8 mouse cellular contexts compared by ENCODE assay signal in the genomic region with DNA sequence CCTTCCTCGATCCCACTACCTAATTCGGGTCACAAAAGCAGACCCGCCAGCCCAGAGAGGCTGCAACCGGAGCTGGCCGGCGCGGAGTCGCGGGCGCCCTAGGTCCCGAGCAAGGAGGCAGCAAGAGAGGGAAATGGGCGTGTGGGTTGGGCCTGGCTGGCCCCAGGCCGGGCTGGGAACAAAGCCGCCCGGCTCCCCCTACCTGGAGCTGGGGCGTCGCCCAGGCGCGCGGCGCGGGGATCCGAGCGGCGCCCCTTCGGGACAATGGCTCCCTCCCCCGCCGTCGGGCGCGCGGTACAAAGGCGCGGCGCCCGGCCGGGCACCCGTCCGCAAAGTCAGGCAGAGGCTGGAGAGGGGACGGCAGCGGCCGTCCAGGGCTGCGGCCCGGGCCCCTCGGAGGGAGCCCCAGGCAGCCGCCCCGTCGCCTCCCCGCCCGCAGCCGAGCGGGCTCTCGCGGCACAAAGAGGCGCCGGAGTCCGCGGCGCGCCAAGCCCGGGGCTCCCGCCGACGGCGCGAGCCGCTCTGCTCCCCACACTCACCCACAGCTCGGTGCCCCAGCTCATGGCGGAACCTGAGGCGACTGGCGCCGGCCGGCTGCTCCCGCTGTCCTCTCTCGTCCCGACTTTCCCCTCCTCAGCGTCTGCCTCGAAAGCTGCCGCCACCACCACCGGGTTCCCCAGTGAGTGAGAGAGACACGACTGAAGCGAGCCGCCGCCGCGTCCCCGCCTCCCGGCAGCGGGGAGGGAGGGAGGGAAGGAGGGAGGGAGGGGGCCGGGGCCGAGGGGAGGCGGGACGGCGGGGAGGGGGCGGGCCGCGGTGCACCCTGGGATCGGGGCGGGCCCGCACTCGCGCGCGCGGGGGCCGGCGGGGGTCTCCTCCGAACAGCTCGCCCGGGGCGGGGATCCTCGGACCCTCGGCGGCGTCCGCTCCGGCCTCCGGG. TPM values are rescaled to one million over a fixed set of nuclear protein-coding genes. Genes with fewer than 3 reads are reported as not detected.
DNase-seq lines count a peak whose midpoint lies in the region; ATAC-seq lines count a peak whose summit lies in the region.

Gene Fnbp1l (minus strand): TSS at position 725 of the 940 bp plus-strand sequence.

- H3K27me3 ChIP-seq in hindbrain, embryonic 13.5 days, result no peaks in the 10 kb centered on the region

- H3K4me1 ChIP-seq in hindbrain, embryonic 13.5 days (replicated peaks), result peaks cover 43% of the 10 kb centered on the region

- H3K9ac ChIP-seq in hindbrain, embryonic 13.5 days, result peak within 1 kb of the TSS; percentile 100

- H3K4me3 ChIP-seq in hindbrain, embryonic 13.5 days, result peak within 1 kb of the TSS; percentile 96

- no peaks in the 10 kb centered on the region for H3K36me3 ChIP-seq in hindbrain, embryonic 13.5 days

- peak within 1 kb of the TSS; percentile 100 for H3K27ac ChIP-seq in hindbrain, embryonic 13.5 days

- under 1% methylated on average over 77 of the region's 118 CpGs for WGBS in hindbrain, embryonic 13.5 days

- ATAC-seq in hindbrain, embryonic 13.5 days (ENCODE audit: low FRiP score), result peak; percentile 87

- DNase-seq in ES-CJ7 (ENCODE audit: low read depth, low spot score), result peak; percentile 69
- peak; percentile 76 for DNase-seq in brain, embryonic 18.5 days (ENCODE audit: low read depth, low spot score)
- peak; percentile 66 to 83 for DNase-seq in frontal cortex, postnatal 10 days (ENCODE audit: low spot score in 2 of 2)
- peak; percentile 62 to 64 for DNase-seq in layer of hippocampus, postnatal 36 days
- peak; percentile 71 for DNase-seq in lung, postnatal 25 days (ENCODE audit: low spot score)
- DNase-seq in retina, postnatal 7 days (ENCODE audit: low read depth, low spot score), result peak; percentile 62
- DNase-seq in urinary bladder, postnatal 36 days (ENCODE audit: low spot score in 2 of 2), result peak; percentile 72 to 74

- peak within 1 kb of the TSS; percentile 80 for H3K4me2 ChIP-seq in hindbrain, embryonic 13.5 days

- no peaks in the 10 kb centered on the region for H3K9me3 ChIP-seq in hindbrain, embryonic 13.5 days

RNA-seq across cellular contexts. Expression of gene Fnbp1l, which starts in this region (rescaled TPM):
- polyA plus RNA-seq in hindbrain, embryonic 13.5 days (2015; fragmentation: Nextera tagmentation; extraction: Ambion mirVana), result 211 and 214 TPM in 2 replicates
- 10 to 100 TPM; 30.4 to 35.0 TPM for total RNA-seq in layer of hippocampus, postnatal 36 days (2021)

Comparison
In these comparisons a context has a peak if more than half of its experiments do, and no peak if none do; other contexts are left out.
1. Peak in every context shown above with its lines: DNase-seq, ATAC-seq, H3K4me3 ChIP-seq and H3K27ac ChIP-seq.